Mouse (Mus musculus): Measurements from ENCODE around the gene Atp1b2. TPM values are rescaled to one million over a fixed set of nuclear protein-coding genes. Genes with fewer than 3 reads are reported as not detected.
"Not testable (repeated sequence)": the region's sequence is repeated elsewhere in the genome, so short reads cannot be mapped to it uniquely, and the experiment has no call there.

Atp1b2 gene
- total RNA-seq (2018; cell fraction: chromatin; rRNA removed) = under 1 TPM in 2 of 26 experiments, not detected in 24; 0.38 to 0.54 TPM
- total RNA-seq (2018; cell fraction: cytosol; rRNA removed) = under 1 TPM in 10 of 26 experiments, not detected in 16; 0.04 to 0.30 (median 0.08) TPM
- not detected for total RNA-seq (2018; cell fraction: nucleus; rRNA removed)
- not detected in 3 replicates for polyA plus RNA-seq (2018)

DNA sequence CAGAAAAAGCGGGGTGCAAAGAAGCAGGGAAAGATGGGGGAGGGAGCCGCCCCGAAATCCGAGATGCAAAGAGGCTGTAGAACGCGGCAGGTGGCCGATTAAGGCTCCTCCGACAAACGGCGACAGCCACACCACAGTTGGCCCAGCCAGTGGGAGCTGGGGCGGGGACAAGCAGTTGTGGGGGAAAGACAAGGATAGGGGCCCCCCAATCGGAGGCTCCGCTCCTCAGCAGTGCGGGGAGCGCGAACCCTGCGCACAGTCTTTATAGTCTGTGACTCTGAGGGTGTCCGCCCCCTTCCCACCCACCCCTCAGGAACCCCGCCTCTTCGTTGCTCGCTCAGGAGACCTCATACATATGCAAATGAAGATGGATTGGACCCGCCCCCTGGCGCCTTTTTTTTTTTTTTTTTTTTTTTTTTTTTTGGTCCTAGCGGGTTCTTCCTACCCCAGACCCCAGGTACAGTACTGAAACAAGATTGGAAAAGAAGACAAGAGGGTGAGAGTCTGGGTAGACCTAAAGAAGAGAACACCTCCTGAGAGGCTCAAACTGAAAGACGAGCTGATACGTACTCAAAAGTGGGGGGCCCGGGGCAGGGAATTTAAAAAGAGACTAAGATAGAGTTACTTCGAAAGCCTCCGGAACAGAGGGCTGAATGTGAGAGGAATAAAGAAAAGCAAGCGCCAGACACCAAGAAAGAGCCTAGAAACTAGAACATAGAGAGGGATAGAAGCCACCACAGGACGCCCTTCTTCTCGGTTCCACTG, at the start of gene Atp1b2:
TSS of gene Atp1b2 (minus strand) at position 217 of the 765 bp plus-strand sequence.
- H3K27ac ChIP-seq = no peak within 1 kb of the TSS
- 2% methylated on average over 31 of the region's 32 CpGs for WGBS (ENCODE audit: missing documents)

DNA sequence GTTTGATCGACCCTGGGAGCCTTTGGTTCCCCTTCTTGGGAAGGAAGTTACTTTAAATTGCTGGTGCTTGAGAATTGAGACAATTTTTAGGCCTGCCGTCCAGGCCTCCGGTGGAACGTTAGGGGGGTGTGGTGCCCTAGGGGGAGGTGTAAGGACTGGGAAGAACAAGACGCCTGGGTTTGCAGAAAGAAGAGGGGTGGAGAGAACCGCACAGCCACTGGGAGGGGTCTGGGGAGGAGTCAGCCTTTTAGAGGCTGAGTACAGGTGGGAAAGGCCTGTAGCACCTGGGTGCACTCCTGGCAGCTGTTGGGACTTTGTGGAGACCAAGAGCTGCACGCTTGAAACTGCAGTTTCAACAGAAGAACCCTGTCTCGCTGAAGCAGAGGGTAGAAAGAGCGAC, 49.0 kb upstream of the Atp1b2 start:
- WGBS (ENCODE audit: missing documents) = 40% methylated on average over 9 of the region's 9 CpGs
- Histone ChIP-seq H3K4me3 (ENCODE audit: inconsistent target) (no peak overlapping the region), H3K36me3 (ENCODE audit: inconsistent target) (peaks cover 63% of the 10 kb centered on the region), H3K79me2 (ENCODE audit: inconsistent target) (peaks cover 23% of the 10 kb centered on the region), H3K27ac (peak overlapping the region; percentile 46)

More for the DNA sequence above, at the start of gene Atp1b2:
- Histone ChIP-seq H3K4me3 (ENCODE audit: inconsistent target) (peak within 1 kb of the TSS; percentile 35), H3K79me2 (ENCODE audit: inconsistent target) (no peaks in the 10 kb centered on the region), H3K36me3 (ENCODE audit: inconsistent target) (no peaks in the 10 kb centered on the region)

DNA sequence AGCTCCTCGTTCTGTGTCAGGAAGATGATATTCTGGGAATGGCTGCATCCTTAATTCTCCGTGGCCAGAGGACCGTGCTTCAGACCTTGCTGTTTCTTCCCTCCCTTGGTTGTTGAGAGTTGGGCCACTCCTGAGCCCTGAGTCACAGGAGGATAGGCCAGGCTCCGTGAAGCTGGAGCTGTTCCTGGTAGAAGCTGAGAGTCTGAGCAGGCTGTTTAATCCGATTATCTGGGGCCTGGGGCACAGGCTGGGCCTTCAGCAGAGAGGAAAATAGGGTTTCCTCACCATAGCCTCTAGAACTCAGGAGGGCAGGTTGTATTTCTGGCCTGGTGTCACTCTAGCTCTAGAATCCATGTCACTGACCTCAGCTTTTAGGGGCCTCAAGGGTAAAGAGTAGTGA, 47.7 kb upstream of the Atp1b2 start:
- Histone ChIP-seq H3K79me2 (ENCODE audit: inconsistent target) (peaks cover 9% of the 10 kb centered on the region), H3K4me3 (ENCODE audit: inconsistent target) (no peak overlapping the region), H3K27ac (no peak overlapping the region), H3K36me3 (ENCODE audit: inconsistent target) (peaks cover 64% of the 10 kb centered on the region)
- WGBS (ENCODE audit: missing documents) = 96% methylated on average over 5 of the region's 5 CpGs

DNA sequence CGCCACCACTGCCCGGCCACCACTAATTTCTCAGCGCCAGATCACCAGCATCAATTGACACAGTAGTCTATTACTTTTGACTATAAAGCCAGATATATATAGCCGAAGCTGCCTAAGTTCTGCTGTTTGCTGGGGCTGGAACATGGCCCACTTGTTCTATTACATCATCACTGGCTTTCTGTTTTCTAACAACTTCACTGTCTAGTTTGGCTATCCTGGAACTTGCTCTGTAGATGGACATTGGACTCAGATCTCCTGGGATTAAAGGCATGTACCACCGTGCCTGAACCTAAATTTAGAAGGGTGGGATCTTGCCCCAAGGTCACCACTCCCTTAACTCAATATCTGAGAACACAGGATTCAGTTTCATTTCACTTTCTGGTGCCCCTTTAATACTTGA, 40.1 kb upstream of the Atp1b2 start:
- Histone ChIP-seq H3K4me3 (ENCODE audit: inconsistent target) (no peak overlapping the region), H3K27ac (no peak overlapping the region), H3K79me2 (ENCODE audit: inconsistent target) (no peaks in the 10 kb centered on the region), H3K36me3 (ENCODE audit: inconsistent target) (peaks cover 80% of the 10 kb centered on the region)
- WGBS (ENCODE audit: missing documents) = 95% methylated on average over 5 of the region's 5 CpGs

DNA sequence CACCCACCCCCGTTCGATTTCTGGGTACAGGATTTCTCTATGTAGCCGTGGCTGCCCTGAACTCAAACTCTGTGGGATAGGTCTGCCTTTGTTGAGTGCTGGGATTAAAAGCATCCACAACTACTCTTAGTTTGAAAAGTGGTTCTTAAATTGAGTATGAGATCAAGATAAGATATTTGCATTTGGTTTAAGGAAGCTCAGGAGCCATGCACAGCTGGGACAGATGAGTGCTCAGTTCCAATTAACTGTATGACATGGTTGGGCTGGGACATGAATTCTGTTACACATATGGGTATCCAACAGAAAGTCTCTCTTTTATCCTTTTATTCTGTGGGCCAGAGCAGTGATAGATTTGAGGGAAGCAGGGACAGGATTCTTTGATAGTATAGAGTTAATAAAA, 29.7 kb upstream of the Atp1b2 start:
- WGBS (ENCODE audit: missing documents) = 82% methylated on average over 3 of the region's 3 CpGs
- Histone ChIP-seq H3K36me3 (ENCODE audit: inconsistent target) (peaks cover 17% of the 10 kb centered on the region), H3K79me2 (ENCODE audit: inconsistent target) (peaks cover 60% of the 10 kb centered on the region), H3K27ac (no peak overlapping the region), H3K4me3 (ENCODE audit: inconsistent target) (no peak overlapping the region)

DNA sequence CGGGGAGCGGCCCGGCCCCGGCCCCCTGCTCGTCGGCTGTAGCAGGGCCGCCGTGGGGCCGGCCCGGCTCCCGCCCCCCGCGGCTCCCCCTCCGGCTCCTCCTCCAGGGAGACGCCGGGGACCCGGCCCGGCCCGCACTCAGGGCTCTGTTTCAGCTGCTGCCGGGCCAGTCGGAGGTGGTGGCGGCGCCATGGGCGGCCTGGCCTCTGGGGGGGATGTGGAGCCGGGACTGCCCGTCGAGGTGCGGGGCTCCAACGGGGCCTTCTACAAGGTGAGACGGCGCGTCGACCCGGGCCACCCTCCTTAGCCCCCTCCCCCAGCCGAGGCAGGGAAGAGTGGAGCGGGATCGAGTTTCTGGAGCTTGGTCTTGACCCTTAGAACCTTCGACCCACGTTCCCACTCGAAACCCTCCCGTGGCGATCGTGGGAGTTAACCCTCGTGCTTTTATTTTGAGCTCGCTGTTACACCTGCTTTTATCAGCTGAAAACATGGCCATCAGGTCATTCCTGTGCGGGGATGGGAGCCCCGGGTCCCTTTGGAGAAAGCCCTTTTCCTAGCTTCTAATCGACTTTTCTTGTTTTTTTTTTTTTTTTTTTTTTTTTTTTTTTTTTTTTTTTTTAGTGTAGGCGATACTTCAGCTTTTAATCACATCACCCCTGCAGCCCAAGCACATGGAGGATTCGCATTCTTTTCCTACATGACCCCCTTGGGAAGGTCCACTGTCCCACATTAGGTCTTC, 27.6 kb upstream of the Atp1b2 start:
- peak overlapping the region; percentile 37 for H3K27ac ChIP-seq
- H3K36me3 ChIP-seq (ENCODE audit: inconsistent target) = no peaks in the 10 kb centered on the region
- WGBS (ENCODE audit: missing documents) = 2% methylated on average over 48 of the region's 50 CpGs
- peaks cover 52% of the 10 kb centered on the region for H3K79me2 ChIP-seq (ENCODE audit: inconsistent target)
- peak overlapping the region; percentile 71 for H3K4me3 ChIP-seq (ENCODE audit: inconsistent target)

DNA sequence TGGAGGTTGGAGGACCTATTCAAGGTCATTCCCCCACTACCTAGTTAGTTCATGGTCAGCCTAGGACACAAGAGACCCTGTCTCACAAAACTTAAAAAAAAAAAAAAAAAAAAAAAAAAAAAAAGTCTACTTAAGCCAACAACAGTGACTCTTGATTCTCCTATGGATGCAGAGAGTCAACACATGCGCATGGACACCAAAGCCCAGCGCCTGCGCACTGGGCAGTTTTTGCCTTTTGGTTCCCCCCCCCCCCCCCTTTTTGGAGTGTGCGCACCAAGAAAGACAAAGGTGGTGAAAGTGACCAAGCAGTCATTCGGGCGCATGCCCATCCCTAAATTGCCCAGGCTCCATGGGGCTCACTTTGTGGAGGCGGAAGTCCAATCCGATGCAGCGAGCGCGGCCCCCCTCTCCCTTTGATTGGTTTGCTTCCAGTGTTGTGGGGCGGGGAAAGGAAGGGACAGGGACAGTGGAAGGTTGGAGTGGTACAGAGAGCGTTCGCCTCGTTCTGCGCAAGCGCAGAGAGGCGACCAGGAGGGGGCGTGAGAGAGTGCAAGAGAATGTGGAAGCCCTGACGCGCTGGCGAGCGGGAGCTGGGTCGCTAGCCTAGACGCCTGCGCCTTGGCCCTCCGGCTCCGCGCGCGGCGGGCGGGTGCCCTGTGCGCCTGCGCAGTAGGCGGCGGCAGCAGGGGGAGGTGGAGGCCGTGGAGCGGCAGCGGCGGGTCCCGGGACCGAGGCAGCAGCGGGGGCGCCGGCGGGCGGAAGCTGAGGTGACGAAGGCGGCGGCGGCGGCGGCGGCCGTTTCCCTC, 26.7 kb upstream of the Atp1b2 start, which contains the start of gene Fxr2:
TSS of gene Fxr2 (plus strand) at position 707 of the 806 bp plus-strand sequence.
- Histone ChIP-seq H3K27ac (peak within 1 kb of the TSS; percentile 51), H3K4me3 (ENCODE audit: inconsistent target) (peak within 1 kb of the TSS; percentile 71), H3K79me2 (ENCODE audit: inconsistent target) (peaks cover 43% of the 10 kb centered on the region), H3K36me3 (ENCODE audit: inconsistent target) (no peaks in the 10 kb centered on the region)
- under 1% methylated on average over 55 of the region's 56 CpGs for WGBS (ENCODE audit: missing documents)

DNA sequence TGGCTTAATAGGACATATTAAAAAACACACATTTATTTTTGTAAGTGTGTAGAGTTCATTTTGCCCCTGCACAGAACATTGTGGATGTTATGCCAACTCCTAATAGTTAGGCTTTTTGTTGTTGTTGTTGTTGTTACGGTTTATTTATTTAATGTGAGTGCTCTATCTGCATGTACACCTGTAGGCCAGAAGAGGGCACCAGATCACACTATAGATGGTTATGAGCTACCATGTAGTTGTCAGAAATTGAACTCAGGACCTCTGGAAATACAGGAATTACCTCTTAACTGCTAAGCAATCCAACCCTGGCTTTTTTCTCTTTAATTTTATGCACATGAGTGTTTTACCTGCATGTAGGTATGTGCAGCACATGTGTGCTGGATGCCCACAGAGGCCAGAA, 24.1 kb upstream of the Atp1b2 start:
- WGBS (ENCODE audit: missing documents) = 71% methylated on average over 1 of the region's 1 CpGs
- H3K36me3 ChIP-seq (ENCODE audit: inconsistent target) = no peaks in the 10 kb centered on the region
- H3K4me3 ChIP-seq (ENCODE audit: inconsistent target) = no peak overlapping the region
- H3K79me2 ChIP-seq (ENCODE audit: inconsistent target) = peaks cover 17% of the 10 kb centered on the region
- H3K27ac ChIP-seq = no peak overlapping the region

DNA sequence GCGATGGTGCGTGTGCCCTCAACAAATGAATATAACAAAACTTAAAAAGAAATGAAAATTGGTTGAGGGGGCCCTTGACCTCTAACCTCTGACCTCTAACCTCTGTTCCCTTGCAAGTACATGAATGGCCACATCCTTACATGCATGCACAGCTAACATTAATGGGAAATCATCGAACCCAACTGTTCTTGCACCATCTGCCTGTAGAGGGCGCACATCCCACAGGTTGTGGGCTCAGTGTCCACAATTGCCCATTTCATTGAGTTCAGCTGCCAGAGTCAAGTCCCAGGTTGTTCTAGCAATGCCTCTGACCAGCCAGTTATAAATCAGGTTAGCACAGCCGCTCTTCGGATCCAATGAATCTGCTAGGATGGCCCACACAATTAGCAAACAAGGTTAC, 22.5 kb upstream of the Atp1b2 start:
- WGBS (ENCODE audit: missing documents) = 46% methylated on average over 6 of the region's 6 CpGs
- no peak overlapping the region for H3K4me3 ChIP-seq (ENCODE audit: inconsistent target)
- no peaks in the 10 kb centered on the region for H3K36me3 ChIP-seq (ENCODE audit: inconsistent target)
- no peak overlapping the region for H3K27ac ChIP-seq
- peaks cover 1% of the 10 kb centered on the region for H3K79me2 ChIP-seq (ENCODE audit: inconsistent target)

DNA sequence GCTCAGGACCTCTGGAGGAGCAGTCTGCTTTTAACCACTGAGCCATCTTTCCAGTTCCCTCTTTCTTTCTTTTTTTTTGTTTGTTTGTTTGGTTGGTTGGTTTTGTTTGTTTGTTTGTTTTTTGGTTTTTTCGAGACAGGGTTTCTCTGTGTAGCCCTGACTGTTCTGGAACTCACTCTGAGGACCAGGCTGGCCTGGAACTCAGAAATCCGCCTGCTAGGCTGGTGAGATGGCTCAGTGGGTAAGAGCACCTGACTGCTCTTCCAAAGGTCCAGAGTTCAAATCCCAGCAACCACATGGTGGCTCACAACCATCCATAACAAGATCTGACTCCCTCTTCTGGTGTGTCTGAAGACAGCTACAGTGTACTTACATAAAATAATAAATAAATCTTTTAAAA, 18.6 kb upstream of the Atp1b2 start:
- H3K4me3 ChIP-seq (ENCODE audit: inconsistent target); H3K36me3 ChIP-seq (ENCODE audit: inconsistent target); H3K79me2 ChIP-seq (ENCODE audit: inconsistent target); H3K27ac ChIP-seq: not testable (repeated sequence)
- no CpG with 5 or more reads among the region's 2 CpGs for WGBS (ENCODE audit: missing documents)

DNA sequence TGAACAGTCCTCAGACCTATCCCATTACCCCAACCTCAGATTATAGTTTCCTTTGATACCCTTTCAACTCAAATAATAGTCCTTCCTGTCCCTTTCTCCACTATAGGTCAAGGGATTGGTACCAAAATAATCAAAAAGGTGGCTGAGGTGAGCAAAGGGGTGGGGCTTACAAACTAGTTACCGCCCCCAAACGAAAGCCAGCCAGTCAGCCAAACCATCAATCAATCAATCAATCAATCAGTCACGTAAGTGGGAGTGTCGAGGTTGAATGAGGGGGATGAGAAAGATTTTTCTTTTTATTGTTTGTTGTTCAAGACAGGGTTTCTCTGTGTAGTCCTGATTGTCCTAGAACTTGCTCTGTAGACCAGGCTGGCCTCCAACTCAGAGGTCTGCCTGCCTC, 17.3 kb upstream of the Atp1b2 start:
- no peaks in the 10 kb centered on the region for H3K79me2 ChIP-seq (ENCODE audit: inconsistent target)
- H3K4me3 ChIP-seq (ENCODE audit: inconsistent target) = no peak overlapping the region
- no peaks in the 10 kb centered on the region for H3K36me3 ChIP-seq (ENCODE audit: inconsistent target)
- 97% methylated on average over 4 of the region's 4 CpGs for WGBS (ENCODE audit: missing documents)
- no peak overlapping the region for H3K27ac ChIP-seq

DNA sequence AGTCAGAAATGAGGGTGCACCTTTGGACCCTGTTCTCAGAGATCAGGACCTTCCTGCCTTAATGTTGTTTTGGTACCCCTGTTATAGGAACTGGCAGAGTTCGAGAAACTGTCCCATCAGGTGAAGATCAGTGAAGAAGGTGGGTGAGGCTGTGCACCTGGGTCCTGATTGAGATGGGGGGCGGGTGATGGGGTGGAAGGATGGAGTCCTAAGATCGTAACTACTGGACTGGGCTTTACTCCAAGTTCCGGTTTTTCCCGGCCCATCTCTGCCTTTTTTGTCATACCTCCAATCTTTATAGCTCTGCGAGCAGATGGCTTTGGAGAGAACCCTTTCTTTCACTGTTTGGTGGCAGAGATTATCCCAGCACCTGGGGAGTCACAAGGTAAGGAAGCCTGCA, 16.7 kb upstream of the Atp1b2 start:
- Histone ChIP-seq H3K79me2 (ENCODE audit: inconsistent target) (no peaks in the 10 kb centered on the region), H3K27ac (no peak overlapping the region), H3K36me3 (ENCODE audit: inconsistent target) (no peaks in the 10 kb centered on the region), H3K4me3 (ENCODE audit: inconsistent target) (peak overlapping the region; percentile 55)
- WGBS (ENCODE audit: missing documents) = 39% methylated on average over 6 of the region's 6 CpGs

DNA sequence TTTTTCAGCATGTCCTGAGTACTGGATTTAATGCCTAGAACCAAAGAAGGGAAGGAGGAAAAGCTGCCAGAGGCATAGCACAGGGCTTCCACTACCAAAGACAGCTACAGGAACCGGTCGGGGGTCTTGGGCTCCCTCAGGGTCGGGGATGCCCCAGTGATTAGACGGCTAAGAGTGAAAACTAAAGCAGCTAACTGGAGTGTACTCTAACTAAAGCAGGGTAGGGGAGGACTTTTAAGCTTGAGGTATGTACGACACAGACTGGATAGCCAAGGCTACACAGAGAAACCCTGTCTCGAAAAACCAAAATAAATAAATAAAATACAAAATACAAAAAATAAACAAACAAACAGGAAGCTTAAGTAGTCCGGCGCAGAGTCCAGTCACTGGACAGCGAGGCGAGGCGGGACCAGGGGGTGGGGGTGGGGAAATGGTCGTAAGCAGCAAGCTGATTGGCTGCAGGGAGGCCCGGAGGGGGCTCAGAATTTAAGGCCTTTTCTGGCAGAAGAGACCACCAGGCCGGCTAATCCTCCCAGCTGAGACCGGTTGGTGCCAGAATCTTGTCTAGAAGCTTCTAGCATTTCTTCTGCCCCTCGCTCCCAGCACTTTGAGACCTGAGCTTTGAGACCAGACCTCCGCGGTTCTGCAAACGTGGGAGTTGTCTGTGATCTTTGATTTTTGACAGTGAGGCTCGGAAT, 16.0 kb upstream of the Atp1b2 start, which contains the start of gene Sat2:
TSS of gene Sat2 (plus strand) at position 454 of the 698 bp plus-strand sequence.
- no peak within 1 kb of the TSS for H3K27ac ChIP-seq
- H3K4me3 ChIP-seq (ENCODE audit: inconsistent target) = peak within 1 kb of the TSS; percentile 55
- H3K36me3 ChIP-seq (ENCODE audit: inconsistent target) = no peaks in the 10 kb centered on the region
- H3K79me2 ChIP-seq (ENCODE audit: inconsistent target) = no peaks in the 10 kb centered on the region
- 13% methylated on average over 18 of the region's 20 CpGs for WGBS (ENCODE audit: missing documents)

Measured in macrophage (primary cell).